Mouse (Mus musculus) kidney, adult 18-20 months (tissue): Measurements from ENCODE around the gene Adsl.

Experiments
- DNase-seq: peaks from one replicate; pipeline ENCODE4 v3.0.0; 2021

Gene Adsl

DNA sequence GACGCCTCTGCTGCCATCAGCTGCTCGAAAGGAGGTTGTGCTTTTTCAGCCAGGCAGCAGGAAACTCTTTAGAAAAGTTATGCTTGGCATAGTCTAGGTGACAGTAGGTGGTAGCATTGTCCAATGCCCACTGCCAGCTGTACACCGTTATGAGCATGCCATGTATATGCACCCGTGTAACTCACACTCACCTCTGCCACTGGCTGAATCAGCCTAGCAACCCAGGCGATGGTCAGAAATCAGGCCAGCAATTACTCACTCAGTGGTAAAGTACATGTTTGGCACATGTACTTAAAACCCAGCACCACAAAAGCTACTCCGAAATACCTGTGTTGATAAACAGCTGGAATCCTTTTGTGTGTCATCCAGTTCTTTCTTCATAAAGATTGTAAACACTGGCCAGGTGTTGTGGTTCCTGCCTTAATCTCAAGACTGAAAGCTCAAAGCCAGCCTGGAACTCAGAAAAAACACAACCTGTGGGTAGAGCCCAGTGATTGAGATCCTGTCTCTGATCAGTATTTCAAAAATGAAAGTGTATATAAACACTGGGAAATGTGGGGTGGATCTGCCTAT is 6.7 kb upstream of the Adsl start:
- DNase-seq: no peak

DNA sequence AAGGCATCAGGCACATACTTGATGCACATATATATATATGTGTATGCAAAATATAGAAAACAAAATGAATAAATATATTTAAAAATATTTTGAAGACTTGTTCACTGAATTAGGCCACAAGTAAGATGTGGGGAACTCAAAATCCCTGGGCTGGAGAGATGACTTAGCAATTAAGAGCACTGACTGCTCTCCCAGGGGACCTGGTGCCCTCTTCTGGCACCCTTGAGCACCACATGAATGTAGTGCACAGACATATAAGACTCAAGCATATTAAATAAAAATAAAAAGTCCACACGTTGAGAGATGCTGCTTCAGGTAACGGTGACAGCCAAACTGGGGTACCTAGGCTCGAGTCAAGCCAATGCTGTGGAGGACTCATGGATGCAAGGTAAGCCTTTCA is 2.4 kb upstream of the Adsl start:
- DNase-seq: peak; percentile 31

DNA sequence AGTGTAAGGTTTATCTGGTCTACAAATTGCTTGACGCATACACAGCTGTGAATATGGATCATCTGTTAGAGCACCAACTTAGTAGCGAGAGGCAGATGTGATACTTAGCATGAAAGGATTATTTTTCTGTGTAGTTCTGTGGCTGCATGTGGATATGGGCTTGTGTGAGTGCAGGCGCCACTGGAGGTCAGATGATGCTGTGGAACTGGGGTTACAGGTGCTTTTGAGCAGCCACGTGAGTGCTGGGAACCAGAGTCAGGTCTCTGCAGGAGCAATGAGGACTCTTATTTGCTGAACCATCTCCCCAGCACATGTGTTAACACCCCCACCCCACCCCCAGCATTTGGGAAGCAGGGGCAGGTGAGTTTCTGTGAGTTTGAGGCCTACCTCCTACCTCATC is 1.1 kb downstream of the Adsl start:
- DNase-seq: no peak

DNA sequence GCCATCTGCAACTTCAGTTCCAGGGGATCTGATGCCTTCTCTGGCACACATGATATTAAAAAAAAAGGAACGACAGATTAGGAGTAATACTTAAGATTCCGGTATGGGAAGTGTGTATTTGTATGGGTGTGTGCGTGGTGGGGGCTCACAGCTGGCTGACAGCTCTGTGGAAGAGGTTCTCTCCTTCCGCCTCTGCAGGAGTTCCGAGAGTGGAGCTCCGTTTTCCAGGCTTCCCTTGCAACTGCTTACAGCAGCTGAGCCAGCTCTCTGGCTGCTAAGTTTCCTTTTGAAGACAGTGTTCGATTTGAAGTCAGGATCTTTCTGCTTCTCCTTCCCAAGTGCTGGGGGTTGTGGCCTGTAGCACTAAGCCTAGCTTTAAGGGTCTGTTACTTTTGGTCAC is 1.8 kb downstream of the Adsl start:
- DNase-seq: no peak

DNA sequence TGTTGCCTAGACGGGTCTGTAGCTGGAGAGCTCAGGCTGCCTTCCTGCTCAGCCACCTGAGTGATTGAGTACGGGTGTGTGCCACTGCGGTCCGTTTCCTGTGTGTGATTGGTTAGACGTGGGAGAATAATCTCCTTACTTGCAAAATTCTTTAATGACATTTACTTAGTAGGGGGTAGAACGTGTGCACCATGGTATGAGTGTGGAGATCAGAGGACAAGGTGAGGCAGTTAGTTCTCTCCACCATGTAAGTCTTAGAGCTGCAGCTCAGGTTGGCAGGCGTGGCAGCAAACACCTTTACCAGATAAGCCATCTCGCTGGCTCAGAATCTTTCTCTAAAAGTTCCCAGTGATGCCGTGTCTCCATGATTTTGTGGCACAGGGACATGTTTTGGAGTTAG is 5.7 kb downstream of the Adsl start:
- DNase-seq: no peak

DNA sequence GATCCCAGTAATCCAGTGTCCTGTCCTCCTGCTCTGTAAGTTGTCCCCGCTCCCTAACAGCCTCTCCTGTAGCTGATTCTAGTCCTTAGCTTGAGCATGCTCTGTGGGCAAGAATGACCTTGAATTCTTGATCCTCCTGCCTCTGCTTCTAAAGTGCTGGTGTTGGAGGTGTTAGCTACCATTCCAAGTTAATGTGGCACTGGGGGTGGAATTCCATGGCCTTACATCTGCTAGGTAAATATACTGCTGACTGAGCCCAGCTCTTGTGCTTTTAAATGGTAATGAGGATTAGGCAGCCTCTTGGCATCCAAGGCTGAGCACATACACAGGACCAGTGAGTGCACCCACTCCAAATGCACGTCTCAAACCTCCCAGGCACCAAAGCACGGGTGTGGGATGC is 6.6 kb downstream of the Adsl start:
- DNase-seq: no peak

DNA sequence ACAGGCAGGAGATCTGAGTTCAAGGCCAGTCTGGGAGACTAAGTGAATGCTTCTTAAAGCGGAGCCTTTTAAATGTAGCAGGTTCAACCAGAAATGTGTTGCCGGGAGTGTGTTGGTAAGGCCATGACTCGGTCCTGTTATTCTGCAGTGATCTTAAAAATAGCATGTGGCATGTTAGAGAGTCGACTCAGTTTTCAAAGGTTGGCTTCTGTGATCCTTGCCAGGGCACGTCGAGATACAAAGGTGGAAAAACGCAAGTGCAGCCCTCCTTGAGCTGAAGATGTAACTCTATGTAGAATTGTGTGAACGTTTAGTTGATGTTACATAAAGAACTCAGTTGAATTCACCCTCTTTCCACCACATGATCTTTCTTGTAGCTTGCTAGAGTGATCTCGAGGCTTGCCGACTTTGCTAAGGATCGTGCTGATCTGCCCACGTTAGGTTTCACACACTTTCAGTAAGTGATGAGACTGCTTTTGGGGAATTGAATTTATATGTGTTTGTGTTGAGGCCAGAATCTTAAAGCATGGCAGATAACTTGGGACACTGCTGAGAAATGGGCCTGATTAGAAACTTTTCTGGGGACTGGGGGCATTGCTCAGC is 7.6 kb downstream of the Adsl start:
- no peak for DNase-seq

DNA sequence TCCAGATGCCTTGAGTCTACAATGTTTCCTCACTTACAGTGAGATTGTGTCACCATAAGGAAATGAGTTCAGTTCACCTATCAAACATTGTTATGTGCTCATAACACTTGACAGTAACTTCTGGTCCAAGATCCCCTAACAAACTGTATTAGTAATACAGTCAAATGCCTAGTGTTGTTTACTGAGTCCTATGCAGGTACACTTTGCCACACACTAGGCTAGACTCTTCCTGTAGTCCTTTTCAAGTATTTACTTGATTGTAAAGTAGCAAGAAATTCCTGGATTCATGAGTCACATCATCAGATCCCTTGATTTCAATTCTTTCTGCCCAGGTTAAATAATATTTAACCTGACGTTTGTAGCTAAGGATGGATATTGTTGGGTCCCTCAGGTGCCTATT is 21.1 kb downstream of the Adsl start:
- no peak for DNase-seq

DNA sequence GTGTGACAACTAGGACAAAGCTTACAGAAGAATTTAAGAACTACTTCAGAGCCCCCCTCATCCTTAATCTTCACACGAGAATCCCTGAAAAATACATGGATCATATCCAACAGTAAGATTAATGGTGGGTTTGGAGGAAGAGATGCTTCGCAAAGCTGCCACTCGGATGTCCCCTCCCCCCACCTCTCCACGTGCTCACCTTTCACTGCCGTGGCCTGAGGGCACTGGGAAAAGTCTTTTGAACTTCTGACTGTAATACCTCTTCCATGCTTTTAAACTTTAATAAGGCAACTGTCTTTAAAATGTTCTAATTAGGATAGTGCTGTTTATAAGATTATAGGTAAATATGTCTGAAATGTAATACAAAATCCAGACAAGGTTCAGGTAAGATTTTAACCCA is 26.0 kb downstream of the Adsl start:
- DNase-seq: no peak

DNA sequence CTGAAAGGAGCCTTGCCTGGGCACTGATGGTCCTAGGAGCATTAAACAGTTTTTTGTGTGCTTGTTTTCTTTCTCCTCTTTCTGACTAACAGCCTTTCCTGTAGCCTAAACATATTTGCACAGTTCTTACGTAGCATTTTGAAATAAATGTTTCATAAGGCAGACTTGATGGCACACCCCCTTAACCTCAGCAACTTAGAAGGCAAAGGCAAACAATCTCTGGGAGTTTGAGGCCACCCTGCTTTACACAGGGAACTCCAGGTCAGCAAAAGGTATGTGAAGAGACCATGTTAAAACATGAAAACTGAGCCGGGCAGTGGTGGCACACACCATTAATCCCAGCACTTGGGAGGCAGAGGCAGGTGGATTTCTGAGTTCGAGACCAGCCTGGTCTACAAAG is 27.4 kb downstream of the Adsl start:
- DNase-seq: no peak

DNA sequence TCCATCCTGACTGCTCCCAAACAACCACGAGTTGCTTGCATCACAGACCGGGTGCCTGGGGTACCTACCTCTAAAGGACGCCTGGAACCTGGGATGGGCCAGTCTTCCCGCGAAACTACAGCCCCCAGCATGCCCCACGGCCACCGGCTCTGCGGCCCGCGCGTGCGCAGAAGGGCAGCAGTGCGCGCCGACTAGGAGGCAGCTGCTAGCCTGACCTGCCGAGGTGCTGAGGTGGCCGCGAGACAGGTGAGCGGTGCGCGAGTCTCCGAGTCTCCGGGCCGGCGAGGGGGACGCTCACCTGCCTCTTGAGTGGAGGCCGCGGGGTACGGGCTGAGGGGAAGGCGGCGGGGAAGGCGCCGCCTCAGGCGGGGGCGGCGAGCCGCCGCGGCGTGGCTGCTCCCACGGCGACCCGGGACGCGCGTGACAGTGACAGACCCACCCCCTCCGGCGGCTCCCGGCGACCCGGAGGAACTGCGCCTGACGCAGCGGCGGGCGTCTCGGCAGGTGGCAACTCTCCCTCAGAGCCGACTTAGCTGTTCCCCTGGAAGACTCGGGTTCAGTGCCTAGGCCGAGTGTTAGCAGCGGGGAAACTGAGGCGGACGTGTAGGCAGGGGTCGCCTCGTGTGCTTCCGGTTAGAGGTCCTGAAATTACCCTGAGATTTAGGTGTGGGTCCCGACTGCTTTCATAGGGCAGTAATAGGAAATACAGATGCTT is 29.5 kb downstream of the Adsl start, which contains the start of gene Sgsm3:
TSS of gene Sgsm3 (plus strand) at position 146 of the 715 bp plus-strand sequence.
- DNase-seq: peak; percentile 87

DNA sequence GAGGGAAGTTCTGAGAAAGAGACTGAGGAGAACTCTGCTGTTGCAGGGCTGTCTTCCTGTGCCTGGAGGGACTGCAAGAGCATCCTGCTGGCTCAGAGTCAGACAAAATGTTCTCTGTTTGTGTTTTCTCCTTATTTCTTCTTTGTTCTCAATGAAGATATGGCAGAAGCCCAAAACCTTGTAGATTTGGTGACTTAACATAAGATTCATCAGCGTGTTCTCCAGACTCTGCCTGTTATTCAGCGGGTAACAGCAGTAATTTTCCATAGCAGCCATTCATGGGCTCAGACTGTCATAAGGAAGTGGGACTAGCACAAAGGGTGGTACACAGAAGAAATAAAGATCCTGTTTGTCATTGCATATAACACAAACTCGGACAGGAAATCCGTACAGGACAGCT is 31.3 kb downstream of the Adsl start:
- no peak for DNase-seq

DNA sequence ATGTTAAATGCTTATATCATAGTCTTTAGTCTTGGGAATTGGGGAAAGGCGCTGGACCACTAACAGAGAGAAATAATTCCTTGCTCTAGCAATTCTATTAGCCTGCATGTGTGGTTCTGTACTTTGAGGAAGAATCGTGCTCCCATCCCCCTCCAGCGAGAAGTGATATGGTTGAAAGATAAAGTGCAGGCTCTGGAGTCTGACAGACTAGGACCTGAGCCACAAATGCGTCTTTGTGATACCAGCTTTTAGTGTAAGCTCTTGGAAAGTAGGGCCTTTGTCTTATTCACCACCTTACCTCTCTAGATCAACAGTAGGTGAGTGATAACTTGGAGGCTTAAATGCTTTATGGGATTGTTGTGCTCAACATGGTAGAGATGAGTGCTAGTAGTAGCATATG is 32.9 kb downstream of the Adsl start:
- DNase-seq: no peak

DNA sequence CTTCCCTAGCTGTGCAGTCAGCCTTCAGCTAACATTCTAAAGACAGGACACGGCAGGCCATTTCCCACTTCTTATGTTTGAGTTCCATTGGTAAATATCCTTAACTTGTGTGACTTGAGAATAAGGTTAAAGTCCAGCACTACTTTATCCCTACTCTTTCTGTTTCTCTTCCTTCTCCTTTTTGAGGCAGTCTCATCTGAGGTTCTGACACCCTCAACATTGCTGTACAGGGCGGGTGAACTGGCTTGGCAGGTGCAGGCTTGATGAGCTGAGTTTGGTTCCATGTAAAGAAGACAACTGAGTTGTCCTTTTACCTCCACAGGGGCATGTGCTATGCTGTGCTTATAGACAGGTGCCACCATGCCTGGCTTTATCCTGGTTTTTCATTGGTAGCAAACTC is 35.0 kb downstream of the Adsl start:
- no peak for DNase-seq

DNA sequence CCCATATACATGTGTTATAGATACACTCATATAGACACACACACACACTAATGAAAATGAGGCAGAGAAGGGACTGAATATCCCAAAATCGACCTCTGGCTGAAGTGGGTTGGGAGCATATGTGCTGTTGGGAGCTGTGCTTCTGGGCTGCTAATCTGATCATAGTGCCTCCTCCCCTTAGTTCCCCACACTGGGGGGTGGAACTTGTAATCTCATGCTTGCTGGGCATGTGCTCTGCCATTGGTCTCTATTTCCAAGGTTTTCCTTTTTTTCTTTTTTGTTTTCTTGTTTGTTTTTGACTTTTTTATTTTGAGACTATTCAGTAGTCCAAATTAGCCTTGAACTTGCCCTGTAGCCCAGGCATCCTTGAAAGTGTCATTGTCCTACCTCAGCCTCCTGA is 40.0 kb downstream of the Adsl start:
- no peak for DNase-seq

DNA sequence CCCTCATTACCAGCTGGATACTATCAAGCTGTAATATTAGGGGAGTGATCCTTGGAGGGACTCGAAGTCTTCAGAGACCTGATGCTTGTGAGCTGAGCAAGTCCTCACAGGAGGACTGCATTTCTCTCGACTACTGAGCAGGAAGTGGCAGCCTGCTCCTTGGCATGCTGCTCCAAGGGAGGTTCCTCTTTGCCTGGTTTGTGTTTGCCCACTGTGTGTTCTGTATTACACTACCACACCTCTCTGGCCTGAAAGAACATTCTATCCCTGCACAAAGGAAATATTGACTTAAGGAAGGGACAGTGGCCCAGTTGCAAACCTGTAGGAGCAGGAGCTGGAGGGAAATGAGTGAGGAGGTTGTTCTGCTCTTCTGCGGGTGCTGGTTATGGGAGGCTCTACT is 41.4 kb downstream of the Adsl start:
- DNase-seq: no peak

DNA sequence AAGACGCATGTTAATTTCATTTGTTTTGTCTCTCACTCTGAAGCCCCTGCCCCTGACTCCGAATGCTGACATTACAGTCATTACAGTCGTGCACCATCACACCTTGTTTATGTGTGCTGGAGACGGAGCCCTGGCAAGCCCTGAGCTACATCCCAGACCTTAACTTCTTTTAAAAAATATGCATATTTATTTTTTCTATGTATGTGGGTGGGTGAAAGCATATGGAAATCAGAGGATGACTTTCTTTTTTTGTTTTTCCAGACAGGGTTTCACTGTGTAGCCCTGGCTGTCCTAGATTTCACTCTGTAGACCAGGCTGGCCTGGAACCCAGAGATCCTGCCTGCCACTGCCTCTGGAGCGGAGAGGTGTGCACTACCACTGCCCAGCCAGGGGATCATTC is 46.7 kb downstream of the Adsl start:
- DNase-seq: no peak

DNA sequence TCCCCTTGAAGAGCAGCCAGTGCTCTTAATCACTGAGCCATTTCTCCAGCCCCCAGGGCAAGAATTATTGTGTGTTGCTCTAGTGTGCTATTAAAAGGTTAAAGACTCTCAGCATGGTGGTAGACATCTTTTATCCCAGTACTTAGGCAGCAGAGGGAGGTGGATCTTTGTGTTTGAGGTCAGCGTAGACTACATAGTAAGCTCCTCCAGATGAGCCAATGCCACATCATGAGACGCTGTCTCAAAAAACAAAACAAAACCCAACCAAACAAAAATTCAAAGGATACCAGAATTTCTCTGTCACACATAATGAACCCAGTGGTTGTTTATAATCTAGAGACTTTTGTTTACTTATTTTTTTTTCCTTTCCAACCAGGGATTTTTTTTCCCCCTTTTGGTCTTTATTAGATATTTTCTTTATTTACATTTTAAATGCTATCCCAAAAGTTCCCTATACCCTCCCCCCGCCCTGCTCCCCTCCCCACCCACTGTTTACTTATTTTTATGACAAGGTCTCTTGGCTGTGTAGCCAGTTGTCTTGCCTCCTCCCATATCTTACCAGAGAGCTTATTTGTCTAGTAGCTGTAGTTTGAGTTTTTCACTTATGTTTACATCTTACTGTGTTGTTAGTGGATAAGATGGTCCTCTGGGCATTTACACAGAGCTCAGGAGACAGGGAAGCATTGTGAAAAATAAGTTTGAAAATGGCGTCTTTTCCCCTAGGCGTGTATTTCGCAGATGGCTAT is 48.0 kb downstream of the Adsl start:
- DNase-seq: no peak

DNA sequence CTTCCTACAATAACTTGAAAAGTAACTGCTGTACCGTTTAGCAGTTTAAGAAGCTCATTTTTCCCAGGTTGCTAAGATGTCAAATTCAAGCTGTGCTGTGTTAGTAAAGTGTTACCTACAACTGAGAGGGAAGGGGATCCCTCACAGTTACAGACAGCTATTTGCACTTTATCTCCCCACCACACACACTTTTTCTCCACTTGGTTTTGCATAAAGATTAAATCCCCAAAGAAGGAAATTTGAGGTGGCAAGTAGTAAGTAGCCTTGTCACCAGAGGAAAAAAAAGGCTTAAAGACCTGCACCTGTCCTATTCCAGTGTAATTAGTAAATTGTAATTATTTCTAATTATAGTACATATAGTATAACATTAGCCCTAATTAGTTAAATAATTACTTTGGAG is 48.8 kb downstream of the Adsl start:
- no peak for DNase-seq

DNA sequence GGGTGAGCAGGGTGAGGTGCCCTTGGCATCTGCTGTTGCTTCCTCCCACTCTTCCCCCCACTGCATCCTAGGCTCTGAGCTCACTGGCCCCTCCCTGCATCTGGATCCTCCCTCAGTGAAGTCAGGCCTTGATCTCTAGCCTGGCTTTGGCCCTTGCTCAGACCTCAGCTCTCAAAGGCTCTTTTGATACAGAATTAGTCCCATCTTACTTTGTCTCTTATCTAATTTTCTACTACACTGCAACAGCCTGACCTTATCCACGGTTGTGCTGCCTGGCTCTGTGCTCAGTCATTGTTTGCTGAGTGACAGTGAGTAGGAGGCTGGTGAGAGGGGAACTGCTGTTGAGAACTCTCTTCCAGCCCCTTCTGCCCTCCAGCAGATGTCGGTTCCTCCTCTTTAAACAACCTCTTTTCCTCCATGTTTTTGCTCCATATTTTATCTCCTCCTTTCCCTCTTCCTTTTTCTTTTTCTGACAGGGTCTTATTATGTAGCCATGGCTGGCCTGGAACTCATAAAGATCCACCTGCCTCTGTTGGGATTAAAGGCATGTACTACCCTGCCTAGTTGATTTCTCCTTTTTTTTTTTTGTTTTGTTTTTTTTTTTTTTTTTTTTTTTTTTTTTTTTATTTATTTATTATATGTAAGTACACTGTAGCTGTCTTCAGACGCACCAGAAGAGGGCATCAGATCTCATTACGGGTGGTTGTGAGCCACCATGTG is 52.3 kb downstream of the Adsl start:
- DNase-seq: no peak

DNA sequence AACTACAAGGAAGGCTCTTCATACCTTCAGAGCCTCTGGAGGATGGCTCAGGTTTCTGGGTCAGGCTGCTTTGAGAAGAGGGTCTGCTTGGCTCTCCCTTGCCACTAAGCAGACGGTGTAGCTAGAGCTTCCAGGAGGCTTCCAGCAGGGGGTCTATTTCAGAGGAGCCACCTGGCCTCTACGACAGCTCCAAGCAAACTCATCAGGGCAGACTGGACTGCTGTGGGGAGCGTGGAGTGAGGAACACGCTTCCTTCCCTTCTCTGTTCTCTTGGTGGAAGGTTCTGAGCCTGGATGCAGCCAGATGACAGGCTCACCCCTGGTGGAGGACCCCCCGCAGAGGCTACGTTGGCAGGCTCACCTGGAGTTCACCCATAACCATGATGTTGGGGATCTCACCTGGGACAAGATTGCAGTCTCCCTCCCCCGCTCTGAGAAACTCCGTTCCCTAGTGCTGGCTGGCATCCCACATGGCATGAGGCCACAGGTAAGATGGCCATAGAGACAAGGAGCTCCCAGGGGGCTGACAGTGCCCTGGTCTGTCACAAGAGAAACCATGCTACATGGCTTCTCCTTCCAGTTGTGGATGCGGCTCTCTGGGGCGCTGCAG is 57.9 kb downstream of the Adsl start:
- DNase-seq: no peak

DNA sequence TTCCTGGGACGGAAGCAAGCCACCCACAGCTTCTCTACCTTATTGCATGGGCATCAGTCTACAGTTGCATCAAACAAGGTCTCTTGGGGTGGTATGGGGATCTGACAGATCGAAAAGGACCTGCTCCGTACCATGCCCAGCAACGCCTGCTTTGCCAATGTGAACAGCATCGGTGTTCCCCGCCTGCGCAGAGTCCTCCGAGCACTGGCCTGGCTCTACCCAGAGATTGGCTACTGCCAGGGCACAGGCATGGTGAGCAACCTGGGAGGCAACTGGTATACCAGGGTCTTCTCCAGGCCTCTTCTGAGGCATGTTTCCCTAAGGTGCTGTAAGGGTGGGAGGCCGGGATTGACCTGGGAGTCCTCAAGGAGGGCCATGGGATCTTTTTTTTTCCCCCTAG is 59.0 kb downstream of the Adsl start:
- no peak for DNase-seq

DNA sequence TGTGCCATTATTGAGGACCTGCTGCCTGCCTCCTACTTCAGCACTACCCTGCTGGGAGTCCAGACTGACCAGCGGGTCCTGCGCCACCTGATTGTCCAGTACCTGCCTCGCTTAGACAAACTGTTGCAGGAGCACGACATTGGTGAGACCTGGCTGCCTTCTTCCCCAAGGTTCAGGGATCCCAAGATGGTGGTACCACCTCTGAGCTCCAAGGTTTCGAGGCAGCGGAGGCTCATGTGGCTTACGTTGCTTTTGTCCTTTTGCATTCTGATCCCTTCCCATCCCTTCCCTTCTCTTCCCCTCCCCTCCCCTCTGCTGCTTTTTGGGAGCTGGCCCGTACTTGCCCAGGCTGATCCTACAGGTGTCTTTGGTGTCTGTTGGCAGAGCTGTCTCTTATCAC is 59.6 kb downstream of the Adsl start:
- no peak for DNase-seq
